Mouse (Mus musculus) limb, embryonic 12.5 days (tissue): ENCODE data around the gene Gm9817. TPM values are rescaled to one million over a fixed set of nuclear protein-coding genes. Genes with fewer than 3 reads are reported as not detected.
A peak's percentile ranks its signal among the peaks of the same experiment; 100 is the strongest.
"Not testable (repeated sequence)": the region's sequence is repeated elsewhere in the genome, so short reads cannot be mapped to it uniquely, and the experiment has no call there.

Experiments
- ATAC-seq: fragments of 200-750 bp; cut with Nextera tagmentation; 2 replicates; pipeline ENCODE4 v1.8.0; 2017; ENCODE audit warnings: low read depth, moderate TSS enrichment; ENCODE audit not compliant: insufficient number of reproducible peaks, insufficient read depth, low FRiP score, low TSS enrichment
- H3K27ac ChIP-seq: fragments of 300-500 bp; sonication (generic); 2 replicates; pipeline ENCODE4 v1.5.1; 2016; ENCODE audit warnings: mild to moderate bottlenecking, moderate library complexity
- H3K27me3 ChIP-seq: fragments of 300-500 bp; sonication (generic); 2 replicates; pipeline ENCODE4 v1.6.1; 2016; ENCODE audit warnings: mild to moderate bottlenecking, moderate library complexity
- H3K36me3 ChIP-seq: fragments of 300-500 bp; sonication (generic); 2 replicates; pipeline ENCODE4 v1.6.1; 2016; ENCODE audit warnings: mild to moderate bottlenecking, moderate library complexity
- H3K4me1 ChIP-seq: fragments of 300-500 bp; sonication (generic); replicated peaks from 2 replicates; pipeline ENCODE4 v1.6.1; 2016
- H3K4me2 ChIP-seq: fragments of 300-500 bp; sonication (generic); 2 replicates; pipeline ENCODE4 v1.6.1; 2016; ENCODE audit warnings: mild to moderate bottlenecking, moderate library complexity
- H3K4me3 ChIP-seq: fragments of 300-500 bp; sonication (generic); replicated peaks from 2 replicates; pipeline ENCODE4 v1.5.1; 2016; ENCODE audit warnings: mild to moderate bottlenecking
- H3K9ac ChIP-seq: fragments of 300-500 bp; sonication (generic); replicated peaks from 2 replicates; pipeline ENCODE4 v1.6.1; 2016; ENCODE audit warnings: mild to moderate bottlenecking, moderate library complexity
- H3K9me3 ChIP-seq: fragments of 300-500 bp; sonication (generic); 2 replicates; pipeline ENCODE4 v1.6.1; 2016; ENCODE audit warnings: mild to moderate bottlenecking, moderate library complexity
- WGBS: fragments of 180-500 bp; shearing (Covaris S2); methylation state at CpG from one replicate; pipeline ENCODE4 v1.1.7; 2016; 5-methylcytosine and 5-hydroxymethylcytosine counted together
- polyA plus RNA-seq: library from polyadenylated mRNA; unstranded; fragments of >200 nt; fragmentation: Nextera tagmentation; extraction: Ambion mirVana; gene quantifications from 2 replicates; pipeline ENCODE4 v1.2.1, GENCODE M21; 2016

Gm9817 gene
- polyA plus RNA-seq = not detected in 2 replicates

GRCm38 (mm10) chr13:45078392-45078791, at the start of gene Gm9817:
Gene Gm9817, plus strand, starts transcription at chr13:45078692.
- H3K36me3 ChIP-seq, H3K4me1 ChIP-seq, H3K27ac ChIP-seq, H3K4me3 ChIP-seq, ATAC-seq, H3K9ac ChIP-seq: not testable (repeated sequence)
- peaks cover 12% of the 10 kb centered on the region; the same call in 1 of the 2 replicates for H3K9me3 ChIP-seq
- peak within 1 kb of the TSS; percentile 23; the same call in 1 of the 2 replicates for H3K4me2 ChIP-seq
- WGBS = 61% methylated on average over 16 of the region's 16 CpGs
- peaks cover 17% of the 10 kb centered on the region for H3K27me3 ChIP-seq

- H3K4me3 ChIP-seq = no peak overlapping the region
- no peak overlapping the region for H3K9ac ChIP-seq
- no peak for ATAC-seq
- no peak overlapping the region for H3K4me2 ChIP-seq
- H3K27ac ChIP-seq = no peak overlapping the region
- H3K9me3 ChIP-seq = no peaks in the 10 kb centered on the region
- 83% methylated on average over 1 of the region's 1 CpGs for WGBS
- no peaks in the 10 kb centered on the region for H3K36me3 ChIP-seq
- H3K27me3 ChIP-seq = no peaks in the 10 kb centered on the region
- peaks cover 43% of the 10 kb centered on the region for H3K4me1 ChIP-seq
Measured at GRCm38 (mm10) chr13:45029791-45030190, 48.7 kb upstream of the Gm9817 start.

GRCm38 (mm10) chr13:45030830-45031229, 47.7 kb upstream of the Gm9817 start:
- peaks cover 46% of the 10 kb centered on the region for H3K4me1 ChIP-seq
- H3K9ac ChIP-seq = no peak overlapping the region
- WGBS = 15% methylated on average over 12 of the region's 12 CpGs
- H3K4me2 ChIP-seq = no peak overlapping the region
- no peak overlapping the region for H3K27ac ChIP-seq
- no peak overlapping the region for H3K4me3 ChIP-seq
- H3K27me3 ChIP-seq = no peaks in the 10 kb centered on the region
- no peaks in the 10 kb centered on the region for H3K9me3 ChIP-seq
- no peaks in the 10 kb centered on the region for H3K36me3 ChIP-seq
- no peak for ATAC-seq

GRCm38 (mm10) chr13:45031314-45031713, 47.2 kb upstream of the Gm9817 start:
- Histone ChIP-seq H3K4me2 (no peak overlapping the region), H3K9me3 (no peaks in the 10 kb centered on the region), H3K4me1 (peaks cover 46% of the 10 kb centered on the region), H3K27ac (no peak overlapping the region), H3K27me3 (no peaks in the 10 kb centered on the region), H3K9ac (no peak overlapping the region), H3K36me3 (no peaks in the 10 kb centered on the region), H3K4me3 (no peak overlapping the region)
- ATAC-seq = no peak
- WGBS = 64% methylated on average over 10 of the region's 10 CpGs

- peaks cover 46% of the 10 kb centered on the region for H3K4me1 ChIP-seq
- H3K4me2 ChIP-seq = no peak overlapping the region
- no peaks in the 10 kb centered on the region for H3K27me3 ChIP-seq
- H3K4me3 ChIP-seq = no peak overlapping the region
- H3K36me3 ChIP-seq = no peaks in the 10 kb centered on the region
- WGBS = 17% methylated on average over 7 of the region's 7 CpGs
- no peak for ATAC-seq
- H3K27ac ChIP-seq = no peak overlapping the region; the same call in 1 of the 2 replicates
- no peak overlapping the region for H3K9ac ChIP-seq
- H3K9me3 ChIP-seq = no peaks in the 10 kb centered on the region
Measured at GRCm38 (mm10) chr13:45031748-45032147, 46.7 kb upstream of the Gm9817 start.

- peaks cover 46% of the 10 kb centered on the region for H3K4me1 ChIP-seq
Measured at GRCm38 (mm10) chr13:45032484-45032883, 46.0 kb upstream of the Gm9817 start.

GRCm38 (mm10) chr13:45033360-45033759, 45.1 kb upstream of the Gm9817 start:
- H3K9ac ChIP-seq = no peak overlapping the region
- no peak overlapping the region for H3K4me3 ChIP-seq
- WGBS = 52% methylated on average over 10 of the region's 10 CpGs
- no peaks in the 10 kb centered on the region for H3K36me3 ChIP-seq
- no peaks in the 10 kb centered on the region for H3K27me3 ChIP-seq
- peak overlapping the region; percentile 56 for H3K27ac ChIP-seq
- no peaks in the 10 kb centered on the region for H3K9me3 ChIP-seq
- H3K4me2 ChIP-seq = no peak overlapping the region
- ATAC-seq = no peak
- peaks cover 46% of the 10 kb centered on the region for H3K4me1 ChIP-seq

More at GRCm38 (mm10) chr13:45032484-45032883, 46.0 kb upstream of the Gm9817 start:
- ATAC-seq = no peak
- Histone ChIP-seq H3K4me3 (no peak overlapping the region), H3K4me2 (no peak overlapping the region), H3K9ac (no peak overlapping the region), H3K27me3 (no peaks in the 10 kb centered on the region), H3K36me3 (no peaks in the 10 kb centered on the region), H3K9me3 (no peaks in the 10 kb centered on the region), H3K27ac (no peak overlapping the region)
- 86% methylated on average over 4 of the region's 4 CpGs for WGBS

- H3K27ac ChIP-seq = peak overlapping the region; percentile 80
- ATAC-seq = no peak
- H3K4me3 ChIP-seq = no peak overlapping the region
- H3K36me3 ChIP-seq = no peaks in the 10 kb centered on the region
- 6% methylated on average over 7 of the region's 7 CpGs for WGBS
- no peaks in the 10 kb centered on the region for H3K27me3 ChIP-seq
- peak overlapping the region; percentile 46 for H3K4me2 ChIP-seq
- no peaks in the 10 kb centered on the region for H3K9me3 ChIP-seq
- peaks cover 46% of the 10 kb centered on the region for H3K4me1 ChIP-seq
- H3K9ac ChIP-seq = no peak overlapping the region
Measured at GRCm38 (mm10) chr13:45034759-45035158, 43.7 kb upstream of the Gm9817 start.

- WGBS = 55% methylated on average over 4 of the region's 4 CpGs
- H3K4me2 ChIP-seq = no peak overlapping the region
Measured at GRCm38 (mm10) chr13:45036417-45036816, 42.1 kb upstream of the Gm9817 start.

GRCm38 (mm10) chr13:45040195-45040594, 38.3 kb upstream of the Gm9817 start:
- H3K4me1 ChIP-seq = peaks cover 6% of the 10 kb centered on the region

More at GRCm38 (mm10) chr13:45036417-45036816, 42.1 kb upstream of the Gm9817 start:
- H3K9me3 ChIP-seq = no peaks in the 10 kb centered on the region
- peaks cover 40% of the 10 kb centered on the region for H3K4me1 ChIP-seq
- H3K36me3 ChIP-seq = no peaks in the 10 kb centered on the region
- no peak overlapping the region for H3K9ac ChIP-seq
- no peaks in the 10 kb centered on the region for H3K27me3 ChIP-seq
- no peak for ATAC-seq
- H3K27ac ChIP-seq = no peak overlapping the region
- no peak overlapping the region for H3K4me3 ChIP-seq

GRCm38 (mm10) chr13:45040741-45041140, 37.8 kb upstream of the Gm9817 start:
- ATAC-seq = no peak
- WGBS = 63% methylated on average over 7 of the region's 7 CpGs
- H3K9me3 ChIP-seq = no peaks in the 10 kb centered on the region
- H3K4me3 ChIP-seq = no peak overlapping the region
- peaks cover under 1% of the 10 kb centered on the region; the same call in 1 of the 2 replicates for H3K4me1 ChIP-seq
- H3K27ac ChIP-seq = no peak overlapping the region
- H3K27me3 ChIP-seq = no peaks in the 10 kb centered on the region
- no peak overlapping the region for H3K4me2 ChIP-seq
- H3K9ac ChIP-seq = no peak overlapping the region
- H3K36me3 ChIP-seq = no peaks in the 10 kb centered on the region

More at GRCm38 (mm10) chr13:45040195-45040594, 38.3 kb upstream of the Gm9817 start:
- no peak overlapping the region for H3K9ac ChIP-seq
- H3K27ac ChIP-seq = no peak overlapping the region
- H3K9me3 ChIP-seq = no peaks in the 10 kb centered on the region
- H3K27me3 ChIP-seq = no peaks in the 10 kb centered on the region
- no peaks in the 10 kb centered on the region for H3K36me3 ChIP-seq
- WGBS = 80% methylated on average over 4 of the region's 4 CpGs
- no peak overlapping the region for H3K4me3 ChIP-seq
- H3K4me2 ChIP-seq = no peak overlapping the region
- no peak for ATAC-seq

GRCm38 (mm10) chr13:45043466-45043865, 35.0 kb upstream of the Gm9817 start:
- H3K4me2 ChIP-seq = no peak overlapping the region
- H3K36me3 ChIP-seq = no peaks in the 10 kb centered on the region
- 44% methylated on average over 3 of the region's 3 CpGs for WGBS
- H3K4me1 ChIP-seq = no peaks in the 10 kb centered on the region
- no peak overlapping the region for H3K4me3 ChIP-seq
- H3K27me3 ChIP-seq = no peaks in the 10 kb centered on the region
- H3K9me3 ChIP-seq = no peaks in the 10 kb centered on the region
- ATAC-seq = no peak
- no peak overlapping the region for H3K27ac ChIP-seq
- no peak overlapping the region for H3K9ac ChIP-seq
